ENCODE assay signal across 9 mouse cellular contexts in genomic region chr4:139091478-139092355, GRCm38 (mm10). TPM values are rescaled to one million over a fixed set of nuclear protein-coding genes. Genes with fewer than 3 reads are reported as not detected.
DNase-seq lines count a peak whose midpoint lies in the region; ATAC-seq lines count a peak whose summit lies in the region.
"Had no signal": no experiment of that assay in that cellular context is flagged by ENCODE, and none has a peak within 500 bp of the region (broad histone marks: within the 10 kb centered on the region; RNA-seq: fewer than 3 reads in every experiment).

No protein-coding gene starts in this region.

- H3K9me3 ChIP-seq in kidney, embryonic 15.5 days (replicated peaks): 0 out of 2 replicates have a peak, but pooled peaks cover 7% of the 10 kb centered on the region
- H3K9me3 ChIP-seq in heart, embryonic 12.5 days (replicated peaks): 0 out of 2 replicates have a peak, but pooled peaks cover 5% of the 10 kb centered on the region
- no peaks in the 10 kb centered on the region for H3K9me3 ChIP-seq in limb, embryonic 15.5 days
- no peaks in the 10 kb centered on the region for H3K9me3 ChIP-seq in neural tube, embryonic 15.5 days (replicated peaks)

- H3K4me3 ChIP-seq in kidney, embryonic 15.5 days (replicated peaks): peak overlapping the region; percentile 69
- H3K4me3 ChIP-seq in heart, embryonic 12.5 days: peak overlapping the region; percentile 63
- peak overlapping the region; percentile 76 for H3K4me3 ChIP-seq in limb, embryonic 15.5 days
- H3K4me3 ChIP-seq in neural tube, embryonic 15.5 days (replicated peaks): peak overlapping the region; percentile 55

- no peak for DNase-seq in kidney, adult 11 months
- DNase-seq in cerebellum, adult 9-10 months: no peak
- DNase-seq in frontal cortex, postnatal 10 days (ENCODE audit: low spot score in 2 of 2): no peak

- H3K27me3 ChIP-seq in kidney, embryonic 15.5 days: peaks cover 36% of the 10 kb centered on the region
- peaks cover 71% of the 10 kb centered on the region for H3K27me3 ChIP-seq in heart, embryonic 12.5 days (replicated peaks)
- H3K27me3 ChIP-seq in limb, embryonic 15.5 days: peaks cover 15% of the 10 kb centered on the region
- peaks cover 43% of the 10 kb centered on the region for H3K27me3 ChIP-seq in neural tube, embryonic 15.5 days (replicated peaks)
- H3K27me3 ChIP-seq: Patski had no signal

- ATAC-seq in kidney, embryonic 15.5 days (replicated peaks; ENCODE audit: low FRiP score): no peak; the same call in 1 of the 2 replicates
- ATAC-seq in common myeloid progenitor, adult 5-6 weeks (replicated peaks; ENCODE audit: low read depth, poor library complexity, severe bottlenecking): 0 out of 2 replicates have a peak, but pooled peaks have one; percentile 30
- no peak for ATAC-seq in heart, embryonic 12.5 days (ENCODE audit: insufficient number of reproducible peaks, low FRiP score)
- peak; percentile 40; the same call in 1 of the 2 replicates for ATAC-seq in limb, embryonic 15.5 days (ENCODE audit: insufficient number of reproducible peaks, low FRiP score, low TSS enrichment, low read depth)
- ATAC-seq in neural tube, embryonic 15.5 days (ENCODE audit: low FRiP score): peak; percentile 42; the same call in 1 of the 2 replicates

- no peaks in the 10 kb centered on the region for H3K36me3 ChIP-seq in kidney, embryonic 15.5 days
- no peaks in the 10 kb centered on the region for H3K36me3 ChIP-seq in heart, embryonic 12.5 days
- no peaks in the 10 kb centered on the region for H3K36me3 ChIP-seq in limb, embryonic 15.5 days
- no peaks in the 10 kb centered on the region for H3K36me3 ChIP-seq in neural tube, embryonic 15.5 days

- H3K27ac ChIP-seq in kidney, embryonic 15.5 days: peak overlapping the region; percentile 32; the same call in 1 of the 2 replicates
- no peak overlapping the region for H3K27ac ChIP-seq in heart, embryonic 12.5 days (ENCODE audit: poor library complexity, severe bottlenecking)
- H3K27ac ChIP-seq in limb, embryonic 15.5 days: peak overlapping the region; percentile 89
- H3K27ac ChIP-seq in neural tube, embryonic 15.5 days (replicated peaks): peak overlapping the region; percentile 78

- WGBS in kidney, embryonic 15.5 days: 5% methylated on average over 28 of the region's 28 CpGs
- WGBS in heart, embryonic 12.5 days: 6% methylated on average over 28 of the region's 28 CpGs
- WGBS in limb, embryonic 15.5 days: 4% methylated on average over 28 of the region's 28 CpGs
- 3% methylated on average over 27 of the region's 28 CpGs for WGBS in neural tube, embryonic 15.5 days

- H3K4me1 ChIP-seq in kidney, embryonic 15.5 days: peaks cover 52% of the 10 kb centered on the region
- H3K4me1 ChIP-seq in heart, embryonic 12.5 days (replicated peaks): peaks cover 26% of the 10 kb centered on the region
- peaks cover 55% of the 10 kb centered on the region for H3K4me1 ChIP-seq in limb, embryonic 15.5 days
- H3K4me1 ChIP-seq in neural tube, embryonic 15.5 days: peaks cover 33% of the 10 kb centered on the region

- peak overlapping the region; percentile 67 for H3K9ac ChIP-seq in kidney, embryonic 15.5 days
- peak overlapping the region; percentile 76 for H3K9ac ChIP-seq in heart, embryonic 12.5 days
- peak overlapping the region; percentile 88 for H3K9ac ChIP-seq in limb, embryonic 15.5 days
- peak overlapping the region; percentile 63 for H3K9ac ChIP-seq in neural tube, embryonic 15.5 days (replicated peaks)

- H3K4me2 ChIP-seq in kidney, embryonic 15.5 days: peak overlapping the region; percentile 99
- H3K4me2 ChIP-seq in heart, embryonic 12.5 days: peak overlapping the region; percentile 92
- peak overlapping the region; percentile 92 for H3K4me2 ChIP-seq in limb, embryonic 15.5 days
- peak overlapping the region; percentile 93 for H3K4me2 ChIP-seq in neural tube, embryonic 15.5 days

RNA-seq across cellular contexts. Expression of gene Nbl1, which starts 1.1 kb away (rescaled TPM):
- 28.4 and 35.7 TPM in 2 replicates for polyA plus RNA-seq in kidney, embryonic 15.5 days (2015; fragmentation: Nextera tagmentation; extraction: Ambion mirVana)
- 1.2 TPM in 1 of 2 replicates, not detected in the other for total RNA-seq in common myeloid progenitor, adult 5-6 weeks (2017)
- polyA plus RNA-seq in heart, embryonic 12.5 days (2016; fragmentation: Nextera tagmentation; extraction: Ambion mirVana): 10.1 and 10.6 TPM in 2 replicates
- polyA plus RNA-seq in limb, embryonic 15.5 days (2015; fragmentation: Nextera tagmentation; extraction: Ambion mirVana): 148 and 155 TPM in 2 replicates
- 47.9 and 51.2 TPM in 2 replicates for polyA plus RNA-seq in neural tube, embryonic 15.5 days (2015; fragmentation: Nextera tagmentation; extraction: Ambion mirVana)

RNA-seq across cellular contexts. Expression of gene Htr6, which starts 16.3 kb away (rescaled TPM):
- polyA plus RNA-seq in kidney, embryonic 15.5 days (2015; fragmentation: Nextera tagmentation; extraction: Ambion mirVana): not detected in 2 replicates
- not detected in 2 replicates for total RNA-seq in common myeloid progenitor, adult 5-6 weeks (2017)
- polyA plus RNA-seq in heart, embryonic 12.5 days (2016; fragmentation: Nextera tagmentation; extraction: Ambion mirVana): not detected in 2 replicates
- polyA plus RNA-seq in limb, embryonic 15.5 days (2015; fragmentation: Nextera tagmentation; extraction: Ambion mirVana): 0.15 TPM in 1 of 2 replicates, not detected in the other
- 0.80 and 1.0 TPM in 2 replicates for polyA plus RNA-seq in neural tube, embryonic 15.5 days (2015; fragmentation: Nextera tagmentation; extraction: Ambion mirVana)

RNA-seq across cellular contexts. Expression of gene Minos1, which starts 39.2 kb away (rescaled TPM):
- polyA plus RNA-seq in kidney, embryonic 15.5 days (2015; fragmentation: Nextera tagmentation; extraction: Ambion mirVana): 522 and 595 TPM in 2 replicates
- total RNA-seq in common myeloid progenitor, adult 5-6 weeks (2017): 118 and 161 TPM in 2 replicates
- 682 and 719 TPM in 2 replicates for polyA plus RNA-seq in heart, embryonic 12.5 days (2016; fragmentation: Nextera tagmentation; extraction: Ambion mirVana)
- 428 and 467 TPM in 2 replicates for polyA plus RNA-seq in limb, embryonic 15.5 days (2015; fragmentation: Nextera tagmentation; extraction: Ambion mirVana)
- polyA plus RNA-seq in neural tube, embryonic 15.5 days (2015; fragmentation: Nextera tagmentation; extraction: Ambion mirVana): 440 and 466 TPM in 2 replicates

Comparison
In these comparisons a context has a peak if more than half of its experiments do, and no peak if none do; other contexts are left out.
1. ATAC-seq: peak in common myeloid progenitor, adult 5-6 weeks (single experiment), limb, embryonic 15.5 days (single experiment) and neural tube, embryonic 15.5 days (single experiment); none in kidney, embryonic 15.5 days (single experiment) and heart, embryonic 12.5 days (single experiment).
2. Peak in every context shown above with its lines, with median percentiles within 50 percentile points of each other: H3K4me2 ChIP-seq, H3K4me3 ChIP-seq and H3K9ac ChIP-seq.